Mouse (Mus musculus) cerebellum, postnatal 25 days (tissue): ENCODE measurements at regions not wholly inside any gene's neighbourhood (a gene's known extent, or its start where the extent isn't known, plus 50 kb on each side); places are given as distances from the start of the nearest gene placed in this dataset.

Experiments used
- DNase-seq, 2 experiments: peaks; one replicate each; pipeline ENCODE4 v3.0.0; 2021; ENCODE audit warnings: mixed read lengths in 2 of 2

- no peak for DNase-seq
These were observed 105.4 kb upstream of the Mroh9 start for GRCm38 (mm10) chr1:163190841-163191240.

GRCm38 (mm10) chr1:163181851-163182250 lies 96.4 kb upstream of the Mroh9 start:
- DNase-seq, result no peak

- DNase-seq, result no peak
These were observed 91.5 kb upstream of the Mroh9 start for GRCm38 (mm10) chr1:163177011-163177410.

- DNase-seq, result no peak
These were observed 81.6 kb upstream of the Mroh9 start for GRCm38 (mm10) chr1:163167051-163167450.

- DNase-seq, result no peak
These were observed 78.2 kb upstream of the Mroh9 start for GRCm38 (mm10) chr1:163163636-163164035.

GRCm38 (mm10) chr1:163159911-163160310 lies 74.4 kb upstream of the Mroh9 start:
- DNase-seq, result no peak

GRCm38 (mm10) chr1:163158491-163158890 lies 73.0 kb upstream of the Mroh9 start:
- no peak for DNase-seq

GRCm38 (mm10) chr1:163150203-163150855 lies 64.9 kb upstream of the Mroh9 start:
- DNase-seq, result peak; percentile 32 to 68

GRCm38 (mm10) chr1:163146641-163147040 lies 61.2 kb upstream of the Mroh9 start:
- DNase-seq, result no peak

GRCm38 (mm10) chr1:163143113-163143512 lies 57.6 kb upstream of the Mroh9 start:
- DNase-seq, result no peak

- no peak for DNase-seq
These were observed 56.0 kb upstream of the Mroh9 start for GRCm38 (mm10) chr1:163141471-163141870.

- DNase-seq, result no peak
These were observed 52.7 kb upstream of the Mroh9 start for GRCm38 (mm10) chr1:163138179-163138578.
